Mouse (Mus musculus): ENCODE measurements around the gene Skil.

GRCm38 (mm10) chr3:31056047-31056650 lies 38.7 kb upstream of the Skil start:
- TF ChIP-seq CTCF (IDR thresholded peaks at IDR 0.05; ENCODE audit: borderline replicate concordance, control insufficient read depth, extremely low read depth, insufficient read depth, low read length, poor library complexity) (no peak), POLR2A (IDR thresholded peaks at IDR 0.05; ENCODE audit: control insufficient read depth, extremely low read depth, insufficient read depth, low read length, poor library complexity) (no peak)
